Comparison of ENCODE assay signal across 22 mouse cellular contexts in the genomic region with DNA sequence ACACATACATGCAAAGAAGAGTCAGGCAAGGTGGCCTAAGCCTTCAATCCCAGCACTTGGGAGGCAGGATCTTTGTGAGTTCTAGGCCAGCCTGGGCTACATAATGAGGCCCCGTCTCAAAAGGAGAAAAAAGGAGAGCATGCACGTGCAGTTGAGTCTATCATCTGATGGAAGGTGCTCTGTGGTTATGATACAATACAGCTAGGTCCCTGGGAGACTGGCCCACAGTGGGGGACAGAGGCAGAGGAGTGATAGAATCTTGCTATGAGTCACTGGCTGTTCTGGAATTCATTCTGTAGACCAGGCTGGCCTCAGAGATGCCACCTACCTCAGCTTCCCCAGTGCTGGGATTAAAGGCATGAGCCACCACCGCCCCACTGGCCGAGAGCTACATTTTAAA. TPM values are rescaled to one million over a fixed set of nuclear protein-coding genes. Genes with fewer than 3 reads are reported as not detected.
A peak's percentile ranks its signal among the peaks of the same experiment; 100 is the strongest.
DNase-seq lines count a peak whose midpoint lies in the region; ATAC-seq and TF ChIP-seq lines count a peak whose summit lies in the region.
"Had no signal": no experiment of that assay in that cellular context is flagged by ENCODE, and none has a peak within 500 bp of the region (broad histone marks: within the 10 kb centered on the region; RNA-seq: fewer than 3 reads in every experiment).

No protein-coding gene starts in this region.

- 65% methylated on average over 4 of the region's 4 CpGs for WGBS in forebrain, embryonic 10.5 days
- 66% methylated on average over 4 of the region's 4 CpGs for WGBS in forebrain, embryonic 16.5 days
- 65% methylated on average over 4 of the region's 4 CpGs for WGBS in heart, embryonic 15.5 days
- WGBS in liver, embryonic 11.5 days, result 43% methylated on average over 4 of the region's 4 CpGs
- WGBS in liver, postnatal 0 days (ENCODE audit: insufficient replicate concordance), result 46% methylated on average over 4 of the region's 4 CpGs
- 68% methylated on average over 4 of the region's 4 CpGs for WGBS in intestine, embryonic 16.5 days

- DNase-seq in forebrain, embryonic 10.5 days (ENCODE audit: extremely low spot score, low spot score), result no peak
- no peak for DNase-seq in heart, adult 18-20 months
- DNase-seq in liver, embryonic 11.5 days (ENCODE audit: low spot score), result no peak
- no peak for DNase-seq in liver, postnatal 0 days
- no peak for DNase-seq in ovary, adult 18-20 months (ENCODE audit: low spot score)
- DNase-seq: cerebellum, adult 18-20 months; cerebellum, postnatal 25 days; layer of hippocampus, adult 9-11 months; lung, postnatal 4 days; right cerebral cortex, postnatal 4 days had no signal

- H3K4me2 ChIP-seq in forebrain, embryonic 16.5 days (ENCODE audit: low read length), result no peak overlapping the region
- H3K4me2 ChIP-seq in heart, embryonic 15.5 days, result peak overlapping the region; percentile 29
- H3K4me2 ChIP-seq in liver, embryonic 11.5 days, result peak overlapping the region; percentile 53
- H3K4me2 ChIP-seq in liver, postnatal 0 days (ENCODE audit: low read depth, low read length), result no peak overlapping the region
- H3K4me2 ChIP-seq in intestine, embryonic 16.5 days (ENCODE audit: low read depth, low read length), result no peak overlapping the region
- H3K4me2 ChIP-seq: hindbrain, embryonic 12.5 days; midbrain, embryonic 11.5 days had no signal

- peaks cover 49% of the 10 kb centered on the region for H3K4me1 ChIP-seq in forebrain, embryonic 10.5 days
- peaks cover 12% of the 10 kb centered on the region for H3K4me1 ChIP-seq in forebrain, embryonic 16.5 days (replicated peaks; ENCODE audit: control insufficient read depth, insufficient read depth, low read length)
- peaks cover 27% of the 10 kb centered on the region for H3K4me1 ChIP-seq in heart, embryonic 15.5 days (replicated peaks)
- H3K4me1 ChIP-seq in liver, embryonic 11.5 days (replicated peaks; ENCODE audit: control insufficient read depth, insufficient read depth, low read length), result peaks cover 21% of the 10 kb centered on the region
- H3K4me1 ChIP-seq in liver, postnatal 0 days (ENCODE audit: insufficient read depth), result peaks cover 9% of the 10 kb centered on the region
- peaks cover 20% of the 10 kb centered on the region for H3K4me1 ChIP-seq in intestine, embryonic 16.5 days (ENCODE audit: control insufficient read depth, insufficient read depth, low read length)

- H3K27ac ChIP-seq in forebrain, embryonic 10.5 days, result no peak overlapping the region
- no peak overlapping the region for H3K27ac ChIP-seq in forebrain, embryonic 16.5 days (ENCODE audit: low read length)
- peak overlapping the region; percentile 27; the same call in 1 of the 2 replicates for H3K27ac ChIP-seq in heart, embryonic 15.5 days
- H3K27ac ChIP-seq in liver, embryonic 11.5 days (ENCODE audit: low read depth, low read length), result peak overlapping the region; percentile 63
- no peak overlapping the region for H3K27ac ChIP-seq in liver, postnatal 0 days (ENCODE audit: low read depth)
- no peak overlapping the region for H3K27ac ChIP-seq in intestine, embryonic 16.5 days (ENCODE audit: low read length)
- H3K27ac ChIP-seq: hindbrain, embryonic 12.5 days; left cerebral cortex, adult 2 months had no signal

- TF ChIP-seq CTCF in liver, postnatal 0 days (IDR thresholded peaks at IDR 0.05; ENCODE audit: low read depth), result no peak

- TF ChIP-seq EP300 in liver, postnatal 0 days (IDR thresholded peaks at IDR 0.05; ENCODE audit: low read depth), result no peak

- no peak overlapping the region for H3K9ac ChIP-seq in forebrain, embryonic 16.5 days (replicated peaks; ENCODE audit: low read depth, low read length)
- H3K9ac ChIP-seq in heart, embryonic 15.5 days, result no peak overlapping the region
- H3K9ac ChIP-seq in liver, embryonic 11.5 days (ENCODE audit: low read depth, low read length), result peak overlapping the region; percentile 47
- H3K9ac ChIP-seq in liver, postnatal 0 days (replicated peaks), result no peak overlapping the region
- H3K9ac ChIP-seq in intestine, embryonic 16.5 days (ENCODE audit: low read depth, low read length), result 0 out of 2 replicates have a peak overlapping the region, but pooled peaks have one; percentile 9

- 0 out of 2 replicates have a peak overlapping the region, but pooled peaks have one; percentile 27 for H3K4me3 ChIP-seq in forebrain, embryonic 10.5 days
- H3K4me3 ChIP-seq in forebrain, embryonic 16.5 days (replicated peaks; ENCODE audit: low read length), result no peak overlapping the region
- no peak overlapping the region for H3K4me3 ChIP-seq in heart, embryonic 15.5 days
- H3K4me3 ChIP-seq in liver, embryonic 11.5 days (ENCODE audit: low read depth, low read length), result peak overlapping the region; percentile 42
- no peak overlapping the region for H3K4me3 ChIP-seq in liver, postnatal 0 days (ENCODE audit: low read depth, low read length)
- H3K4me3 ChIP-seq in intestine, embryonic 16.5 days (ENCODE audit: low read length), result no peak overlapping the region
- H3K4me3 ChIP-seq: hindbrain, embryonic 12.5 days; left cerebral cortex, adult 2 months had no signal

- H3K36me3 ChIP-seq in forebrain, embryonic 10.5 days (replicated peaks), result no peaks in the 10 kb centered on the region
- H3K36me3 ChIP-seq in forebrain, embryonic 16.5 days (ENCODE audit: control insufficient read depth, insufficient read depth), result no peaks in the 10 kb centered on the region
- no peaks in the 10 kb centered on the region for H3K36me3 ChIP-seq in heart, embryonic 15.5 days
- H3K36me3 ChIP-seq in liver, embryonic 11.5 days (ENCODE audit: control insufficient read depth, insufficient read depth, low read length), result no peaks in the 10 kb centered on the region
- H3K36me3 ChIP-seq in liver, postnatal 0 days (replicated peaks; ENCODE audit: insufficient read depth, low read length), result no peaks in the 10 kb centered on the region
- no peaks in the 10 kb centered on the region for H3K36me3 ChIP-seq in intestine, embryonic 16.5 days (ENCODE audit: control insufficient read depth, insufficient read depth, low read length)
- H3K36me3 ChIP-seq: hindbrain, embryonic 12.5 days had no signal

- no peaks in the 10 kb centered on the region for H3K9me3 ChIP-seq in forebrain, embryonic 10.5 days
- H3K9me3 ChIP-seq in forebrain, embryonic 16.5 days (ENCODE audit: control insufficient read depth, low read length), result no peaks in the 10 kb centered on the region
- no peaks in the 10 kb centered on the region for H3K9me3 ChIP-seq in heart, embryonic 15.5 days (replicated peaks)
- no peaks in the 10 kb centered on the region for H3K9me3 ChIP-seq in liver, embryonic 11.5 days (ENCODE audit: control insufficient read depth, low read length)
- no peaks in the 10 kb centered on the region for H3K9me3 ChIP-seq in liver, postnatal 0 days (ENCODE audit: low read length)
- H3K9me3 ChIP-seq in intestine, embryonic 16.5 days (ENCODE audit: control insufficient read depth, low read length), result no peaks in the 10 kb centered on the region
- H3K9me3 ChIP-seq: hindbrain, embryonic 12.5 days had no signal

- no peak for ATAC-seq in forebrain, embryonic 16.5 days
- no peak for ATAC-seq in heart, embryonic 15.5 days (replicated peaks; ENCODE audit: insufficient number of reproducible peaks, insufficient read depth, low FRiP score, low read depth)
- ATAC-seq in liver, embryonic 11.5 days (replicated peaks; ENCODE audit: low FRiP score), result no peak
- no peak for ATAC-seq in liver, postnatal 0 days
- no peak for ATAC-seq in intestine, embryonic 16.5 days
- ATAC-seq: CD4-positive, CD25-positive, alpha-beta regulatory T cell, adult 4 months; inflammation-experienced regulatory T-cells, adult 6 months had no signal

- peaks cover 62% of the 10 kb centered on the region for H3K27me3 ChIP-seq in forebrain, embryonic 10.5 days (ENCODE audit: poor library complexity, severe bottlenecking)
- H3K27me3 ChIP-seq in forebrain, embryonic 16.5 days (replicated peaks; ENCODE audit: control insufficient read depth, insufficient read depth, low read length), result peaks cover 7% of the 10 kb centered on the region
- peaks cover 12% of the 10 kb centered on the region; the same call in 1 of the 2 replicates for H3K27me3 ChIP-seq in heart, embryonic 15.5 days
- H3K27me3 ChIP-seq in liver, embryonic 11.5 days (replicated peaks; ENCODE audit: control insufficient read depth, insufficient read depth, low read length), result 0 out of 2 replicates have a peak, but pooled peaks cover under 1% of the 10 kb centered on the region
- no peaks in the 10 kb centered on the region for H3K27me3 ChIP-seq in liver, postnatal 0 days (ENCODE audit: insufficient read depth, low read length)
- H3K27me3 ChIP-seq in intestine, embryonic 16.5 days (replicated peaks; ENCODE audit: control insufficient read depth, insufficient read depth, low read length), result peaks cover 3% of the 10 kb centered on the region; the same call in 1 of the 2 replicates

RNA-seq across cellular contexts. Expression of gene Exoc3l2, which starts 0.7 kb away (rescaled TPM):
- polyA plus RNA-seq in forebrain, embryonic 10.5 days (2016; fragmentation: Nextera tagmentation; extraction: Ambion mirVana), result 0.82 and 0.99 TPM in 2 replicates
- polyA plus RNA-seq in forebrain, embryonic 16.5 days (2015; fragmentation: Nextera tagmentation; extraction: Ambion mirVana), result 0.11 and 0.19 TPM in 2 replicates
- 0.91 and 1.1 TPM in 2 replicates for polyA plus RNA-seq in heart, embryonic 15.5 days (2015; fragmentation: Nextera tagmentation; extraction: Ambion mirVana)
- total RNA-seq in heart, adult 18-20 months (2021), result 1 to 10 TPM in 1 of 2 experiments, under 1 TPM in 1; 0.77 to 1.1 TPM
- 4.3 and 5.6 TPM in 2 replicates for polyA plus RNA-seq in liver, embryonic 11.5 days (2014; fragmentation: Nextera tagmentation; extraction: Ambion mirVana)
- 1.1 and 1.7 TPM in 2 replicates for polyA plus RNA-seq in liver, postnatal 0 days (2015; fragmentation: Nextera tagmentation; extraction: Ambion mirVana)
- polyA plus RNA-seq in intestine, embryonic 16.5 days (2015; fragmentation: Nextera tagmentation; extraction: Ambion mirVana), result 0.27 and 0.46 TPM in 2 replicates
- polyA plus RNA-seq: CD4-positive, CD25-positive, alpha-beta regulatory T cell, adult 4 months; inflammation-experienced regulatory T-cells, adult 6 months had no signal

RNA-seq across cellular contexts. Expression of gene Mark4, which starts 3.8 kb away (rescaled TPM):
- 5.7 and 6.5 TPM in 2 replicates for polyA plus RNA-seq in forebrain, embryonic 10.5 days (2016; fragmentation: Nextera tagmentation; extraction: Ambion mirVana)
- polyA plus RNA-seq in forebrain, embryonic 16.5 days (2015; fragmentation: Nextera tagmentation; extraction: Ambion mirVana), result 13.8 and 17.5 TPM in 2 replicates
- 7.6 and 8.5 TPM in 2 replicates for polyA plus RNA-seq in heart, embryonic 15.5 days (2015; fragmentation: Nextera tagmentation; extraction: Ambion mirVana)
- 10 to 100 TPM; 21.3 to 22.1 TPM for total RNA-seq in heart, adult 18-20 months (2021)
- polyA plus RNA-seq in liver, embryonic 11.5 days (2014; fragmentation: Nextera tagmentation; extraction: Ambion mirVana), result 6.7 and 7.7 TPM in 2 replicates
- polyA plus RNA-seq in liver, postnatal 0 days (2015; fragmentation: Nextera tagmentation; extraction: Ambion mirVana), result 1.8 and 2.0 TPM in 2 replicates
- polyA plus RNA-seq in intestine, embryonic 16.5 days (2015; fragmentation: Nextera tagmentation; extraction: Ambion mirVana), result 3.7 and 4.4 TPM in 2 replicates

RNA-seq across cellular contexts. Expression of gene Bloc1s3, which starts 45.7 kb away (rescaled TPM):
- polyA plus RNA-seq in forebrain, embryonic 10.5 days (2016; fragmentation: Nextera tagmentation; extraction: Ambion mirVana), result 2.1 and 2.3 TPM in 2 replicates
- polyA plus RNA-seq in forebrain, embryonic 16.5 days (2015; fragmentation: Nextera tagmentation; extraction: Ambion mirVana), result 3.7 and 4.9 TPM in 2 replicates
- polyA plus RNA-seq in heart, embryonic 15.5 days (2015; fragmentation: Nextera tagmentation; extraction: Ambion mirVana), result 1.5 and 1.7 TPM in 2 replicates
- 1 to 10 TPM; 2.7 to 2.8 TPM for total RNA-seq in heart, adult 18-20 months (2021)
- polyA plus RNA-seq in liver, embryonic 11.5 days (2014; fragmentation: Nextera tagmentation; extraction: Ambion mirVana), result 2.0 and 2.1 TPM in 2 replicates
- polyA plus RNA-seq in liver, postnatal 0 days (2015; fragmentation: Nextera tagmentation; extraction: Ambion mirVana), result 0.94 and 1.1 TPM in 2 replicates
- polyA plus RNA-seq in intestine, embryonic 16.5 days (2015; fragmentation: Nextera tagmentation; extraction: Ambion mirVana), result 1.4 and 2.0 TPM in 2 replicates

RNA-seq across cellular contexts. Expression of gene Trappc6a, which starts 45.8 kb away (rescaled TPM):
- 53.8 and 60.9 TPM in 2 replicates for polyA plus RNA-seq in forebrain, embryonic 10.5 days (2016; fragmentation: Nextera tagmentation; extraction: Ambion mirVana)
- polyA plus RNA-seq in forebrain, embryonic 16.5 days (2015; fragmentation: Nextera tagmentation; extraction: Ambion mirVana), result 29.4 and 31.2 TPM in 2 replicates
- polyA plus RNA-seq in heart, embryonic 15.5 days (2015; fragmentation: Nextera tagmentation; extraction: Ambion mirVana), result 73.2 and 81.2 TPM in 2 replicates
- 10 to 100 TPM; 44.3 to 45.3 TPM for total RNA-seq in heart, adult 18-20 months (2021)
- polyA plus RNA-seq in liver, embryonic 11.5 days (2014; fragmentation: Nextera tagmentation; extraction: Ambion mirVana), result 97.4 and 108 TPM in 2 replicates
- polyA plus RNA-seq in liver, postnatal 0 days (2015; fragmentation: Nextera tagmentation; extraction: Ambion mirVana), result 51.6 and 52.5 TPM in 2 replicates
- polyA plus RNA-seq in intestine, embryonic 16.5 days (2015; fragmentation: Nextera tagmentation; extraction: Ambion mirVana), result 147 and 159 TPM in 2 replicates

RNA-seq across cellular contexts. Expression of gene Nkpd1, which starts 55.2 kb away (rescaled TPM):
- 0.06 and 0.12 TPM in 2 replicates for polyA plus RNA-seq in forebrain, embryonic 10.5 days (2016; fragmentation: Nextera tagmentation; extraction: Ambion mirVana)
- polyA plus RNA-seq in forebrain, embryonic 16.5 days (2015; fragmentation: Nextera tagmentation; extraction: Ambion mirVana), result 0.81 and 0.90 TPM in 2 replicates
- polyA plus RNA-seq in heart, embryonic 15.5 days (2015; fragmentation: Nextera tagmentation; extraction: Ambion mirVana), result not detected in 2 replicates
- total RNA-seq in heart, adult 18-20 months (2021), result under 1 TPM in 1 of 2 experiments, not detected in 1; 0.18 TPM
- not detected in 2 replicates for polyA plus RNA-seq in liver, embryonic 11.5 days (2014; fragmentation: Nextera tagmentation; extraction: Ambion mirVana)
- polyA plus RNA-seq in liver, postnatal 0 days (2015; fragmentation: Nextera tagmentation; extraction: Ambion mirVana), result not detected in 2 replicates
- polyA plus RNA-seq in intestine, embryonic 16.5 days (2015; fragmentation: Nextera tagmentation; extraction: Ambion mirVana), result 0.06 and 0.07 TPM in 2 replicates
- total RNA-seq: gastrocnemius, adult 8-10 months; heart, adult 8-10 months had no signal
- polyA plus RNA-seq: CD4-positive, CD25-positive, alpha-beta regulatory T cell, adult 4 months; inflammation-experienced regulatory T-cells, adult 6 months; liver, embryonic 16.5 days; midbrain, embryonic 11.5 days; neural tube, embryonic 11.5 days had no signal

Comparison
In these comparisons a context has a peak if more than half of its experiments do, and no peak if none do; other contexts are left out.
1. H3K27ac ChIP-seq: peak in heart, embryonic 15.5 days (single experiment) and liver, embryonic 11.5 days (single experiment); none in forebrain, embryonic 10.5 days (single experiment), forebrain, embryonic 16.5 days (single experiment), liver, postnatal 0 days (single experiment) and intestine, embryonic 16.5 days (single experiment).
2. H3K4me3 ChIP-seq: peak in forebrain, embryonic 10.5 days (single experiment) and liver, embryonic 11.5 days (single experiment); none in forebrain, embryonic 16.5 days (single experiment), heart, embryonic 15.5 days (single experiment), liver, postnatal 0 days (single experiment) and intestine, embryonic 16.5 days (single experiment).
3. H3K4me2 ChIP-seq: peak in heart, embryonic 15.5 days (single experiment) and liver, embryonic 11.5 days (single experiment); none in forebrain, embryonic 16.5 days (single experiment), liver, postnatal 0 days (single experiment) and intestine, embryonic 16.5 days (single experiment).
4. H3K9ac ChIP-seq: peak in liver, embryonic 11.5 days (single experiment) and intestine, embryonic 16.5 days (single experiment); none in forebrain, embryonic 16.5 days (single experiment), heart, embryonic 15.5 days (single experiment) and liver, postnatal 0 days (single experiment).